Comparison of ENCODE assay signal across 8 mouse cellular contexts in genomic region chr14:26303111-26303510, GRCm38 (mm10). TPM values are rescaled to one million over a fixed set of nuclear protein-coding genes. Genes with fewer than 3 reads are reported as not detected.
DNase-seq lines count a peak whose midpoint lies in the region; ATAC-seq and TF ChIP-seq lines count a peak whose summit lies in the region.

No protein-coding gene starts in this region.

- no peak overlapping the region for H3K4me2 ChIP-seq in heart, embryonic 12.5 days
- no peak overlapping the region for H3K4me2 ChIP-seq in hindbrain, embryonic 14.5 days (replicated peaks)

- no peak for TF ChIP-seq EP300 in MEL (IDR thresholded peaks at IDR 0.05; ENCODE audit: low read depth in 1 of 2, low read length in 2 of 2)

- 22% methylated on average over 2 of the region's 2 CpGs for WGBS in heart, embryonic 12.5 days
- 37% methylated on average over 2 of the region's 2 CpGs for WGBS in hindbrain, embryonic 14.5 days

- no peaks in the 10 kb centered on the region for H3K36me3 ChIP-seq in heart, embryonic 12.5 days
- no peaks in the 10 kb centered on the region for H3K36me3 ChIP-seq in MEL (ENCODE audit: control insufficient read depth in 1 of 2, insufficient read depth in 2 of 2, low read length in 2 of 2)
- no peaks in the 10 kb centered on the region for H3K36me3 ChIP-seq in hindbrain, embryonic 14.5 days (replicated peaks; ENCODE audit: control insufficient read depth, insufficient read depth)

- peak; percentile 8 to 43 for DNase-seq in heart, adult 9 months (ENCODE audit: low spot score in 2 of 2)
- DNase-seq in MEL (ENCODE audit: low read depth, low spot score): peak; percentile 69
- DNase-seq in hindbrain, embryonic 14.5 days (ENCODE audit: low spot score): peak; percentile 92
- peak; percentile 41 to 63 for DNase-seq in left cerebral cortex, adult 18-20 months (ENCODE audit: low spot score in 2 of 2)
- DNase-seq in naive thymus-derived CD4-positive, alpha-beta T cell, adult 2 months (ENCODE audit: low read depth): peak; percentile 14

- peak; percentile 85 for TF ChIP-seq RAD21 in MEL (IDR thresholded peaks at IDR 0.05; ENCODE audit: low read depth, low read length)

- no peak overlapping the region for H3K9ac ChIP-seq in heart, embryonic 12.5 days
- H3K9ac ChIP-seq in MEL (ENCODE audit: control insufficient read depth, low read depth, low read length, poor library complexity, severe bottlenecking): no peak overlapping the region
- no peak overlapping the region for H3K9ac ChIP-seq in hindbrain, embryonic 14.5 days

- ATAC-seq in heart, embryonic 12.5 days (ENCODE audit: insufficient number of reproducible peaks, low FRiP score): no peak
- ATAC-seq in hindbrain, embryonic 14.5 days (ENCODE audit: low FRiP score): no peak; the same call in 1 of the 2 replicates
- ATAC-seq in megakaryocyte, adult 5-6 weeks (ENCODE audit: poor library complexity, severe bottlenecking): no peak

- no peaks in the 10 kb centered on the region for H3K79me2 ChIP-seq in MEL (ENCODE audit: control insufficient read depth, insufficient read depth, low read length, poor library complexity)

- TF ChIP-seq CTCF in MEL (IDR thresholded peaks at IDR 0.05 in 2 of 3, conservative IDR thresholded peaks at IDR 0.05 in 1 of 3; ENCODE audit: control insufficient read depth in 1 of 3, insufficient read depth in 1 of 3, low read depth in 2 of 3, low read length in 3 of 3, poor library complexity in 1 of 3, severe bottlenecking in 1 of 3): peak; percentile 30 to 81 (median 74); a peak in 5 of 6 replicates
- peak; percentile 80 for TF ChIP-seq CTCF in cortical plate, adult 2 months (IDR thresholded peaks at IDR 0.05; ENCODE audit: extremely low read depth, insufficient read depth, low read length)

- no peak overlapping the region for H3K4me3 ChIP-seq in heart, embryonic 12.5 days
- no peak overlapping the region for H3K4me3 ChIP-seq in MEL (ENCODE audit: control insufficient read depth in 1 of 2, insufficient read depth in 1 of 2, low read depth in 2 of 2, low read length in 2 of 2)
- no peak overlapping the region for H3K4me3 ChIP-seq in cortical plate, adult 2 months (ENCODE audit: insufficient read depth, low read length)
- no peak overlapping the region for H3K4me3 ChIP-seq in hindbrain, embryonic 14.5 days (replicated peaks; ENCODE audit: low read length)

- H3K9me3 ChIP-seq in heart, embryonic 12.5 days (replicated peaks): no peaks in the 10 kb centered on the region
- no peaks in the 10 kb centered on the region for H3K9me3 ChIP-seq in MEL (replicated peaks; ENCODE audit: insufficient read depth, low read length)
- no peaks in the 10 kb centered on the region for H3K9me3 ChIP-seq in hindbrain, embryonic 14.5 days (ENCODE audit: control insufficient read depth, low read length)

- H3K4me1 ChIP-seq in heart, embryonic 12.5 days (replicated peaks): no peaks in the 10 kb centered on the region
- no peaks in the 10 kb centered on the region for H3K4me1 ChIP-seq in MEL (ENCODE audit: control insufficient read depth in 1 of 2, insufficient read depth in 2 of 2, low read length in 2 of 2)
- no peaks in the 10 kb centered on the region for H3K4me1 ChIP-seq in cortical plate, adult 2 months (ENCODE audit: control insufficient read depth, insufficient read depth, low read length)
- no peaks in the 10 kb centered on the region for H3K4me1 ChIP-seq in hindbrain, embryonic 14.5 days (replicated peaks; ENCODE audit: control insufficient read depth, insufficient read depth, low read length)

- no peak overlapping the region for H3K27ac ChIP-seq in heart, embryonic 12.5 days (ENCODE audit: poor library complexity, severe bottlenecking)
- no peak overlapping the region for H3K27ac ChIP-seq in MEL (ENCODE audit: control insufficient read depth, low read depth, low read length)
- H3K27ac ChIP-seq in cortical plate, adult 2 months (ENCODE audit: insufficient read depth, low read length): no peak overlapping the region
- no peak overlapping the region for H3K27ac ChIP-seq in hindbrain, embryonic 14.5 days

- TF ChIP-seq POLR2A in MEL (IDR thresholded peaks at IDR 0.05; ENCODE audit: control insufficient read depth in 1 of 2, insufficient read depth in 1 of 2, low read depth in 1 of 2, low read length in 2 of 2, poor library complexity in 1 of 2): no peak
- TF ChIP-seq POLR2A in cortical plate, adult 2 months (IDR thresholded peaks at IDR 0.05; ENCODE audit: extremely low read depth, insufficient read depth, low read length): no peak

- no peaks in the 10 kb centered on the region for H3K27me3 ChIP-seq in heart, embryonic 12.5 days (replicated peaks)
- H3K27me3 ChIP-seq in MEL (ENCODE audit: control insufficient read depth in 1 of 2, insufficient read depth in 2 of 2, low read length in 2 of 2): peaks cover 0 to 6% of the 10 kb centered on the region in 2 experiments; a peak in 3 of 4 replicates
- no peaks in the 10 kb centered on the region for H3K27me3 ChIP-seq in hindbrain, embryonic 14.5 days (ENCODE audit: control insufficient read depth, insufficient read depth, low read length)

TF ChIP-seq in MEL, 35 proteins besides CTCF, POLR2A, EP300 and RAD21:
- TF ChIP-seq TBP (IDR thresholded peaks at IDR 0.05; ENCODE audit: low read depth, low read length): no peak
- TF ChIP-seq MEF2A (IDR thresholded peaks at IDR 0.05; ENCODE audit: extremely low read depth, insufficient replicate concordance, low read depth, low read length, poor library complexity, severe bottlenecking): no peak
- TF ChIP-seq ZKSCAN1 (IDR thresholded peaks at IDR 0.05; ENCODE audit: low read depth, low read length): no peak
- peak; percentile 42 for TF ChIP-seq ZC3H11A (IDR thresholded peaks at IDR 0.05; ENCODE audit: low read depth, low read length)
- TF ChIP-seq USF2 (IDR thresholded peaks at IDR 0.05; ENCODE audit: borderline replicate concordance in 1 of 2, insufficient read depth in 1 of 2, low read depth in 1 of 2, low read length in 2 of 2): no peak
- no peak for TF ChIP-seq CHD1 (IDR thresholded peaks at IDR 0.05; ENCODE audit: low read depth, low read length)
- peak; percentile 64 for TF ChIP-seq SMC3 (IDR thresholded peaks at IDR 0.05; ENCODE audit: low read depth, low read length)
- no peak for TF ChIP-seq TCF12 (IDR thresholded peaks at IDR 0.05; ENCODE audit: low read depth, low read length)
- TF ChIP-seq ZNF384 (IDR thresholded peaks at IDR 0.05; ENCODE audit: low read depth, low read length): no peak
- TF ChIP-seq CHD2 (IDR thresholded peaks at IDR 0.05; ENCODE audit: low read length): no peak
- TF ChIP-seq MAZ (IDR thresholded peaks at IDR 0.05; ENCODE audit: low read depth, low read length): no peak

RNA-seq across cellular contexts. Expression of gene Duxbl3, which starts 45.3 kb away (rescaled TPM):
- polyA plus RNA-seq in heart, embryonic 12.5 days (2016; fragmentation: Nextera tagmentation; extraction: Ambion mirVana): 0.46 and 1.6 TPM in 2 replicates
- not detected in 2 replicates for total RNA-seq in MEL (2012; rRNA removed)
- polyA plus RNA-seq in MEL (2012; ENCODE audit: insufficient read depth in 1 of 2, insufficient read length in 2 of 2, low read depth in 1 of 2, low replicate concordance in 2 of 2, missing spikeins in 1 of 2): not detected
- polyA plus RNA-seq in cortical plate, adult 2 months (2012; rRNA removed): 1.0 TPM in 1 of 2 replicates, not detected in the other
- polyA plus RNA-seq in hindbrain, embryonic 14.5 days (2014; fragmentation: Nextera tagmentation; extraction: Ambion mirVana): 0.66 and 0.70 TPM in 2 replicates
- under 1 TPM in 1 of 2 experiments, not detected in 1; 0.26 TPM for total RNA-seq in left cerebral cortex, adult 18-20 months (2021)
- not detected in 2 replicates for total RNA-seq in megakaryocyte, adult 5-6 weeks (2015)
- total RNA-seq in megakaryocyte, adult 5-6 weeks (2017): not detected in 2 replicates

Comparison
In these comparisons a context has a peak if more than half of its experiments do, and no peak if none do; other contexts are left out.
1. DNase-seq: peak in every context shown above with its lines; median percentile 92 in hindbrain, embryonic 14.5 days; 69 in MEL; 52 in left cerebral cortex, adult 18-20 months; 26 in heart, adult 9 months; 14 in naive thymus-derived CD4-positive, alpha-beta T cell, adult 2 months.